Mouse (Mus musculus): ENCODE measurements around the gene Tnks1bp1.

Tnks1bp1 gene

DNA sequence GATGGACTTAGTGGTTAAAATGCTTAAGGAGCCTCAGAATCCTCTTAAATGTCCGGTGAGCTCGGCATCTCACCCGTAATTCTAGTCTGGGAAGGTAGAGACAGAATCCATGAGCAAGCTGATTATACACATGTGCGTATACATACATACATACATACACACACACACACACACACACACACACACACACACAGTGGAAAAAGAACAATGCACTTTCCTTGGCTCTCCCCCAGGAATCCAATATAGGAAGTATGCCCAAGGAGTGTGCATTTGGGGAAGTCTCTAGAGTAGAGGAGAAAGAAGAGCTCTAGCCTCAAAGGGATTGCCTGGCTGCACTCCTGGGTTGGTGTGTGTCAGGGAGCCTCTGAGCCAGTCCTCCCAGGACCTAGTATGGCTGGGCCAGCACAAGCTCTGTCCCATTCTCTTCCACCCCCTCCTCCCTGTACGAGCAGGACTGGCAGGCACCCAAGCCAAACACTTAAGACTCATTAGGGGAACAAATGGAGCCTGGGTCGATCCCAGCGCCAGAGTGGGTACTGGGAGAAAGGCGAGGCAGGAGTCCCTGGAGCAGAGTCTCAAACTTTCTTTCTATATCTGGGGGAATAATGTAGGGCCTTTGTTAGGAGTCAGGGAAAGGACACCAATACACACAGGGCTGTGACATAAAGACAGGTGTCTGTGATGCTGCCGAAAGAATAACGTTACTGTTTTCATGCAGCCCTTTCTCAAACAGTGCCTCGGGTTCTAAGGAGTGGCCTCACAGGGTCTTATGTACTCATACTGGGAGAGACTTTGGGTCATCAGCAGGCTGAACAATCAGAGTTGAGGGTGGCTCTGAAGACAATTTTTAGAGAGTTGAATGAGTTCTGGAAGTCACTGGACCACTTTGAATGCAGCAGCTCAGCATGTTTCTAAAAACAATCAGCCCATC, 41.2 kb downstream of the Tnks1bp1 start:
- DNase-seq (ENCODE audit: low read depth, low spot score) = peak; percentile 3

- no peak for DNase-seq (ENCODE audit: low read depth, low spot score)
Observed at GRCm38 (mm10) chr2:85091325-85091724, 43.5 kb downstream of the Tnks1bp1 start.

GRCm38 (mm10) chr2:85093376-85093775, 45.6 kb downstream of the Tnks1bp1 start:
- no peak for DNase-seq (ENCODE audit: low read depth, low spot score)

DNA sequence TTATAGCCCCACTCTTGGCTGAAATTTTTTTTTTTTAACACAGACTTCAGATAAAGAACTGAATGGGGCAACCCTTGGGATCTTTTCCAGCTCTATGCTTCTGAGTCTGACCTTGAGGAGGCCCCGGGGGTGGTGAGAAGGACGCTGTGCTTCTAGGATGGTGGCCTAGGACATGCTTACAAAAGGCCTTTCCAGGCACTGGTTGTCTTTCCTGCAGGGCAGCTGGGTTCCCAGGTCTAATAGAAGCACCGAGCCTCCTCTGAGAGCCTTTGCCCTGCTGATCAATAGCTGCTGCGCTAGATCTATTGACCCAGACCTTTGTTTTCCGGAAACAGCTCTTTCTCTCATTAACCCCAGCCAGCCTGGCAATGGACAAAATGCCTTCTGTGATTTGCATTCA, 48.1 kb downstream of the Tnks1bp1 start:
- DNase-seq (ENCODE audit: low read depth, low spot score) = no peak

DNA sequence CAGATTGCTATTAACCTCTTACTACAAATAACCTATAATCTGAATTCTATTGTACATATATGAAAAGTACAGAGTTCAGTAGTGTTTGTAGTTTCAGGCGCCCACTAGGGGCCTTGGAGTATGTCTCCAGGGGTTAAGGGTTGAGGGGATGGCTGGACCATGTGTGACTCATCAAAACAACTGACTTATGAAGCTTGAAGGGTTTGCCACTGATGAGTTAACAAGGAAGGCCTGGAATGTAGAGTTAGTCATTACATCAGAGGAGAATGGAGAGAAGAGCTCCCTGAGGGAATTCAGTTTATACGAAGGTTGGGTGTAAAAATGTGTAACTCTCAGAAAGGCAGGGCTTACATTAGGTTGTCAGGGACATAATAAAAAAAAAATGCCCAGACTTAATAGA, 50.2 kb downstream of the Tnks1bp1 start:
- DNase-seq (ENCODE audit: low read depth, low spot score) = no peak

- no peak for DNase-seq (ENCODE audit: low read depth, low spot score)
Observed at GRCm38 (mm10) chr2:85098824-85099511, 51.1 kb downstream of the Tnks1bp1 start.

DNA sequence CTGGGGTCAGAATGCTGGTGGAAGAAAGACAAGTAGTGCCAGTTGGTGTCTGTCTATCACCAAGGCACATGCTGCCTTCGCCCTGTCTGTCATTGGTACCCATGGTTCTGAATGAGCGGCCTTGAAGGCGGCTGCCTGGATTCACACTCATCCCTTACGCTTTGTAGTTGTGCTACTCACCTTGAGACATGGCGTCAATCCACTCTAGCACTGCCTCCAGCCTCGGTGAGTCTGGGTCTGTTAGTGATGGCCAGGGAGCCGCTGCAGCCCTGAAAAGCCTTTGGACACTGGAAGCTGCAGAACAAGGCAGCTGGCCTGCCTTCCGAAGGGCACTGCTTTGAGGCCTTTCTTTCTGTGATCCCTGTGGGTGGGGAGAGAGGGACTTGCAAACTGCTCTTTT, 55.4 kb downstream of the Tnks1bp1 start:
- no peak for DNase-seq (ENCODE audit: low read depth, low spot score)

- DNase-seq (ENCODE audit: low read depth, low spot score) = no peak
Observed at GRCm38 (mm10) chr2:85105426-85106013, 57.7 kb downstream of the Tnks1bp1 start.

- DNase-seq (ENCODE audit: low read depth, low spot score) = no peak
Observed at GRCm38 (mm10) chr2:85106068-85106790, 58.4 kb downstream of the Tnks1bp1 start.

GRCm38 (mm10) chr2:85106941-85107340, 59.1 kb downstream of the Tnks1bp1 start:
- DNase-seq (ENCODE audit: low read depth, low spot score) = no peak

GRCm38 (mm10) chr2:85110288-85110875, 62.6 kb downstream of the Tnks1bp1 start:
- DNase-seq (ENCODE audit: low read depth, low spot score) = no peak
